Mouse (Mus musculus) kidney, embryonic 14.5 days (tissue): ENCODE results near the gene Snx19. TPM values are rescaled to one million over a fixed set of nuclear protein-coding genes. Genes with fewer than 3 reads are reported as not detected.

Experiments
- ATAC-seq: fragments of 200-750 bp; cut with Nextera tagmentation; 2 replicates; pipeline ENCODE4 v1.8.0; 2017; ENCODE audit warnings: moderate number of reproducible peaks, mild to moderate bottlenecking, moderate TSS enrichment, moderate library complexity; ENCODE audit not compliant: low FRiP score, low TSS enrichment
- H3K27ac ChIP-seq: fragments of 300-500 bp; sonication (generic); 2 replicates; pipeline ENCODE4 v1.5.1; 2014; ENCODE audit warnings: low read depth, mild to moderate bottlenecking, low read length, moderate library complexity, mixed read lengths
- H3K27me3 ChIP-seq: fragments of 300-500 bp; sonication (generic); 2 replicates; pipeline ENCODE4 v1.6.1; 2014; ENCODE audit warnings: mild to moderate bottlenecking, low read length; ENCODE audit not compliant: control insufficient read depth, insufficient read depth
- H3K36me3 ChIP-seq: fragments of 300-500 bp; sonication (generic); 2 replicates; pipeline ENCODE4 v1.6.1; 2014; ENCODE audit warnings: low read length, mixed read lengths; ENCODE audit not compliant: control insufficient read depth, insufficient read depth
- H3K4me1 ChIP-seq: fragments of 300-500 bp; sonication (generic); 2 replicates; pipeline ENCODE4 v1.6.1; 2014; ENCODE audit warnings: low read length, mixed read lengths; ENCODE audit not compliant: control insufficient read depth, insufficient read depth
- H3K4me2 ChIP-seq: fragments of 300-500 bp; sonication (generic); replicated peaks from 2 replicates; pipeline ENCODE4 v1.6.1; 2014; ENCODE audit warnings: low read depth, mild to moderate bottlenecking, low read length
- H3K4me3 ChIP-seq: fragments of 300-500 bp; sonication (generic); 2 replicates; pipeline ENCODE4 v1.5.1; 2014; ENCODE audit warnings: mild to moderate bottlenecking, low read length
- H3K9ac ChIP-seq: fragments of 300-500 bp; sonication (generic); 2 replicates; pipeline ENCODE4 v1.6.1; 2014; ENCODE audit warnings: low read depth, mild to moderate bottlenecking, low read length, moderate library complexity
- H3K9me3 ChIP-seq: fragments of 300-500 bp; sonication (generic); 2 replicates; pipeline ENCODE4 v1.6.1; 2016; ENCODE audit warnings: low read length; ENCODE audit not compliant: control insufficient read depth
- WGBS: fragments of 180-500 bp; shearing (Covaris S2); extraction: QIAGEN DNeasy Blood & Tissue Kit; methylation state at CpG from one replicate; pipeline ENCODE4 v1.1.7; 2014; 5-methylcytosine and 5-hydroxymethylcytosine counted together
- polyA plus RNA-seq: library from polyadenylated mRNA; unstranded; fragments of >200 nt; fragmentation: Nextera tagmentation; extraction: Ambion mirVana; gene quantifications from 2 replicates; pipeline ENCODE4 v1.2.1, GENCODE M21; 2014

The Snx19 gene
- polyA plus RNA-seq, 1 experiment from 2014 or later, result 23.4 TPM

GRCm38 (mm10) chr9:30438505-30438904 lies 11.6 kb downstream of the Snx19 start:
- ATAC-seq, result no peak
- 64% methylated on average over 3 of the region's 3 CpGs for WGBS
- no peak overlapping the region for H3K4me2 ChIP-seq
- H3K9ac ChIP-seq, result no peak overlapping the region
- H3K27me3 ChIP-seq, result no peaks in the 10 kb centered on the region
- no peak overlapping the region for H3K4me3 ChIP-seq
- H3K9me3 ChIP-seq, result no peaks in the 10 kb centered on the region
- H3K36me3 ChIP-seq, result peaks cover 85% of the 10 kb centered on the region
- no peaks in the 10 kb centered on the region for H3K4me1 ChIP-seq
- H3K27ac ChIP-seq, result no peak overlapping the region

GRCm38 (mm10) chr9:30441761-30442160 lies 14.9 kb downstream of the Snx19 start:
- peaks cover 7% of the 10 kb centered on the region for H3K4me1 ChIP-seq
- no peaks in the 10 kb centered on the region for H3K27me3 ChIP-seq
- H3K36me3 ChIP-seq, result peaks cover 65% of the 10 kb centered on the region
- H3K4me3 ChIP-seq, result no peak overlapping the region
- H3K27ac ChIP-seq, result no peak overlapping the region
- no peak overlapping the region for H3K9ac ChIP-seq
- H3K9me3 ChIP-seq, result no peaks in the 10 kb centered on the region
- H3K4me2 ChIP-seq, result no peak overlapping the region
- 84% methylated on average over 2 of the region's 2 CpGs for WGBS
- no peak for ATAC-seq

GRCm38 (mm10) chr9:30445232-30446085 lies 18.6 kb downstream of the Snx19 start:
- Histone ChIP-seq H3K4me3 (no peak overlapping the region), H3K36me3 (peaks cover 57% of the 10 kb centered on the region), H3K4me2 (no peak overlapping the region), H3K4me1 (peaks cover 7% of the 10 kb centered on the region), H3K27ac (no peak overlapping the region; the same call in 1 of the 2 replicates), H3K27me3 (no peaks in the 10 kb centered on the region), H3K9me3 (no peaks in the 10 kb centered on the region), H3K9ac (no peak overlapping the region)
- 48% methylated on average over 14 of the region's 14 CpGs for WGBS
- peak; percentile 88 for ATAC-seq

- H3K27ac ChIP-seq, result no peak overlapping the region
- peaks cover 51% of the 10 kb centered on the region for H3K36me3 ChIP-seq
- 92% methylated on average over 1 of the region's 1 CpGs for WGBS
- H3K9me3 ChIP-seq, result no peaks in the 10 kb centered on the region
- H3K4me3 ChIP-seq, result no peak overlapping the region
- no peak for ATAC-seq
- peaks cover 7% of the 10 kb centered on the region for H3K4me1 ChIP-seq
- H3K27me3 ChIP-seq, result no peaks in the 10 kb centered on the region
- H3K4me2 ChIP-seq, result no peak overlapping the region
- no peak overlapping the region for H3K9ac ChIP-seq
These were observed 19.2 kb downstream of the Snx19 start for GRCm38 (mm10) chr9:30446126-30446525.

GRCm38 (mm10) chr9:30448459-30448858 lies 21.6 kb downstream of the Snx19 start:
- ATAC-seq, result no peak
- H3K9me3 ChIP-seq, result no peaks in the 10 kb centered on the region
- no peak overlapping the region for H3K27ac ChIP-seq
- no peak overlapping the region for H3K9ac ChIP-seq
- WGBS, result 54% methylated on average over 4 of the region's 4 CpGs
- no peak overlapping the region for H3K4me3 ChIP-seq
- peaks cover 7% of the 10 kb centered on the region for H3K4me1 ChIP-seq
- H3K36me3 ChIP-seq, result peaks cover 38% of the 10 kb centered on the region
- no peak overlapping the region for H3K4me2 ChIP-seq
- H3K27me3 ChIP-seq, result no peaks in the 10 kb centered on the region

- Histone ChIP-seq H3K36me3 (peaks cover 32% of the 10 kb centered on the region; the same call in 1 of the 2 replicates), H3K27me3 (no peaks in the 10 kb centered on the region), H3K9ac (no peak overlapping the region), H3K4me3 (no peak overlapping the region), H3K4me1 (peaks cover 4% of the 10 kb centered on the region), H3K27ac (no peak overlapping the region), H3K4me2 (no peak overlapping the region), H3K9me3 (no peaks in the 10 kb centered on the region)
- WGBS, result 35% methylated on average over 2 of the region's 2 CpGs
- no peak for ATAC-seq
These were observed 23.0 kb downstream of the Snx19 start for GRCm38 (mm10) chr9:30449862-30450261.

GRCm38 (mm10) chr9:30450834-30451233 lies 23.9 kb downstream of the Snx19 start:
- H3K27ac ChIP-seq, result no peak overlapping the region
- no peak overlapping the region for H3K4me3 ChIP-seq
- ATAC-seq, result no peak
- 42% methylated on average over 2 of the region's 2 CpGs for WGBS
- no peak overlapping the region for H3K9ac ChIP-seq
- H3K4me2 ChIP-seq, result no peak overlapping the region
- H3K27me3 ChIP-seq, result no peaks in the 10 kb centered on the region
- no peaks in the 10 kb centered on the region for H3K4me1 ChIP-seq
- H3K36me3 ChIP-seq, result peaks cover 32% of the 10 kb centered on the region; the same call in 1 of the 2 replicates
- no peaks in the 10 kb centered on the region for H3K9me3 ChIP-seq

GRCm38 (mm10) chr9:30454527-30454926 lies 27.6 kb downstream of the Snx19 start:
- Histone ChIP-seq H3K36me3 (peaks cover 16% of the 10 kb centered on the region; the same call in 1 of the 2 replicates), H3K4me2 (no peak overlapping the region), H3K27ac (no peak overlapping the region), H3K9me3 (no peaks in the 10 kb centered on the region), H3K9ac (no peak overlapping the region), H3K4me1 (no peaks in the 10 kb centered on the region), H3K27me3 (no peaks in the 10 kb centered on the region), H3K4me3 (no peak overlapping the region)
- no peak for ATAC-seq
- 74% methylated on average over 2 of the region's 2 CpGs for WGBS

GRCm38 (mm10) chr9:30456250-30456649 lies 29.3 kb downstream of the Snx19 start:
- Histone ChIP-seq H3K4me2 (no peak overlapping the region), H3K9me3 (no peaks in the 10 kb centered on the region), H3K36me3 (peaks cover 8% of the 10 kb centered on the region; the same call in 1 of the 2 replicates), H3K4me1 (no peaks in the 10 kb centered on the region), H3K9ac (no peak overlapping the region), H3K4me3 (no peak overlapping the region), H3K27ac (no peak overlapping the region), H3K27me3 (no peaks in the 10 kb centered on the region)
- no peak for ATAC-seq
- 76% methylated on average over 6 of the region's 6 CpGs for WGBS
